Mouse (Mus musculus) E14TG2a.4 (cell line): ENCODE measurements at regions not wholly inside any gene's neighbourhood (a gene's known extent, or its start where the extent isn't known, plus 50 kb on each side); places are given as distances from the start of the nearest gene placed in this dataset.

Experiments used
- CTCF ChIP-seq: conservative IDR thresholded peaks from 2 replicates; pipeline ENCODE4 v1.5.1; 2014; ENCODE audit warnings: low read length
- POU5F1 ChIP-seq: IDR thresholded peaks from 2 replicates; pipeline ENCODE4 v1.6.1; 2014; ENCODE audit warnings: low read length, borderline replicate concordance

- TF ChIP-seq CTCF (no peak), POU5F1 (no peak)
These were observed 181.4 kb downstream of the Teddm3 start for GRCm38 (mm10) chr16:20972442-20972841.
